Mouse (Mus musculus): ENCODE data around the gene Stat6. TPM values are rescaled to one million over a fixed set of nuclear protein-coding genes. Genes with fewer than 3 reads are reported as not detected.

Stat6 gene
- polyA plus RNA-seq, 1 experiment from 2014 or later, result 37.7 TPM

DNA sequence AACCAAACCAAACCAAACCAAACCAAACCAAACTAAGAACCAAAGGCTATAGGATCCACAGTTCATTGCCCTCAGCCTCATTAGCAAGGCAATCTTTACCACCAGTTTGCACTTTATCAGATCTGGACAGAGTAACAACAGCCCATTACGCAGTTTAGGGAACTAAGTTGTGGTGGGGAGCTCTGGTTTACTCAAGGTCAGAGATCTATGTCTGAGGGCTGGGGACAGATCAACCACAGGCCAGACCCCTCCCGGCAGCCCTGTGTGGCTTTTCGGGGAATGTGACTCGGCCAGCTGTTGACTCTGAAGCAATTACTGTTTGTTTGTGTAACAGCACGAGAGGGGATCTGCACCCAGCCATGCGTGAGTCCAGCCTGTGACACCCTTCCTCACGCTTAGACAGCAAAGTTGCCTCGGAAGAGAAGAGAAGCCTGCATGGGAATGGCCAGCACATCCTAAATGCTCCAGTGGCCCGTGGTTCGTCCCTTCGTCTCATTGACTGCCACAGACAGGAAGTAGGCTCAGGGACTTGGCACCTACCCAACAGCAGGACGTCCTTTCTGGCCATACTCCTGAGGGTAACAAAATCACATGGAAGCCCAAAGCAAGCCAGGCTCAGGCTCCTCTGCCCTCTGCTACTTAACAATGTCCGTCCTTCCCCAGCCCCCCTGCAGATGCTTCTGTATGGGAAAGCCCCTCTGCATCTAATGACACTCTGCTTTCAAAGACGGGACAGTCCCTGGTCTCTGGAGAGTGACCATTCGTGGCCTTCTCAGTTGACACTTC lies 38.1 kb upstream of the Stat6 start:
- Histone ChIP-seq H3K27me3 (replicated peaks) (no peaks in the 10 kb centered on the region), H3K36me3 (peaks cover 14% of the 10 kb centered on the region), H3K27ac (peak overlapping the region; percentile 89), H3K4me2 (replicated peaks) (peak overlapping the region; percentile 43; the same call in 1 of the 2 replicates), H3K9ac (no peak overlapping the region; the same call in 1 of the 2 replicates), H3K4me3 (replicated peaks) (no peak overlapping the region), H3K4me1 (replicated peaks) (peaks cover 59% of the 10 kb centered on the region), H3K9me3 (no peaks in the 10 kb centered on the region)
- ATAC-seq, result no peak
- WGBS, result 27% methylated on average over 15 of the region's 15 CpGs

DNA sequence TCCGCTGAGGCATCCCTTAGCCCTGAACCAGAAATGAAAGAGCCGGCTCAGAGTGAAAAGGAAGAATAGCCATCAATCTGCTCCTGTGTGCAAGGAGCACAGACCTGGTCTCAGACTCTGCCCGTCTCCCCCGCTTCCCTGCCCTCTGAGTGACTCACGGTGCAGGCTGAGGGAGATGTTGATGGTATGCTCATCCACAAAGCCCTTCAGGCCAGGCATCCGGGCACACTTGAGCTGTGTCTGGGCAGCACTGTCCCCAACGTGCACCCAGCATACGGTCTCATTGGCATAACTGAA lies 37.6 kb upstream of the Stat6 start:
- Histone ChIP-seq H3K4me3 (replicated peaks) (no peak overlapping the region), H3K27me3 (replicated peaks) (no peaks in the 10 kb centered on the region), H3K27ac (peak overlapping the region; percentile 89), H3K36me3 (peaks cover 16% of the 10 kb centered on the region), H3K4me1 (replicated peaks) (peaks cover 59% of the 10 kb centered on the region), H3K4me2 (replicated peaks) (0 out of 2 replicates have a peak overlapping the region, but pooled peaks have one; percentile 9), H3K9ac (no peak overlapping the region), H3K9me3 (no peaks in the 10 kb centered on the region)
- no peak for ATAC-seq
- 68% methylated on average over 8 of the region's 8 CpGs for WGBS

DNA sequence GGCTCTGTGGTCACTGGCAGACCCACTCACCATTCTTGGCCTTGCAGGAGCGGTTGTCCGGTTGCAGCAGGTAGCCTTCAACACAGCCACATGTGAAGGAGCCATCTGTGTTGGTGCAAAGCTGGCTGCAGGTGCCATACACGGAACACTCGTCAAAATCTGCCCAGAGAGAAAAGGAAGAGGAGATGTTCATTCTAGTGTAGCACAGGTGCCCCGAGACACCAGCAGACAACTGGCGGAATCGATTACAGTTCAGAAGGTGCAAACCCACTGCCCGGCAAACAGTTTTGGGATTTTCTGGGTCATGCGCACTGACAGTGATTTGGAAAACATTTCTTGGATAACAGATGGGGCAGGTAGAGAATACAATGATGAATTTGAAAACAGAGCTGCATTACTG lies 37.0 kb upstream of the Stat6 start:
- no peaks in the 10 kb centered on the region for H3K9me3 ChIP-seq
- H3K9ac ChIP-seq, result no peak overlapping the region
- H3K36me3 ChIP-seq, result peaks cover 21% of the 10 kb centered on the region

DNA sequence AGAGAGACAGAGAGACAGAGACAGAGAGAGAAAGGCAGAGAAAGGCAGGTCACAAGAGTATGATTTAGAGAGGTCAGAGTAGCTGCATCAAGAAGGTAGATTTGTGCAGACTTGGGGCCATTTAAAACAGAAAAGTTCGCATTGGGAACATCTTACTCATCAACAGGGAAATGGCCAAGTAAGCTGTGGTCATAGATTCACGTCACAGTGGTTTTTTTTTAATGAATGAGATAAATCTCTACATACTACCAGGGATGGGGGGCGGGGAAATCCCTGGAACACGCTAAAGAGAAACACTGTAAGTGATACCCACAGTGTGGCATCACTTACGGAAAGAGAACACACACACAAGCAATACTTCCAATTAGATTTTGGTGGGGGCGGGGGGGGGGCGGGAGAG lies 35.7 kb upstream of the Stat6 start:
- H3K27ac ChIP-seq, result no peak overlapping the region
- peaks cover 26% of the 10 kb centered on the region for H3K36me3 ChIP-seq
- WGBS, result 86% methylated on average over 7 of the region's 7 CpGs
- no peaks in the 10 kb centered on the region for H3K9me3 ChIP-seq
- ATAC-seq, result no peak
- no peak overlapping the region for H3K9ac ChIP-seq
- H3K4me1 ChIP-seq (replicated peaks), result peaks cover 54% of the 10 kb centered on the region
- no peak overlapping the region for H3K4me3 ChIP-seq (replicated peaks)
- H3K4me2 ChIP-seq (replicated peaks), result no peak overlapping the region
- H3K27me3 ChIP-seq (replicated peaks), result no peaks in the 10 kb centered on the region

More for the DNA sequence above, 37.0 kb upstream of the Stat6 start:
- Histone ChIP-seq H3K27me3 (replicated peaks) (no peaks in the 10 kb centered on the region), H3K4me2 (replicated peaks) (no peak overlapping the region), H3K4me1 (replicated peaks) (peaks cover 55% of the 10 kb centered on the region), H3K4me3 (replicated peaks) (no peak overlapping the region), H3K27ac (0 out of 2 replicates have a peak overlapping the region, but pooled peaks have one; percentile 89)
- WGBS, result 94% methylated on average over 9 of the region's 9 CpGs
- no peak for ATAC-seq

DNA sequence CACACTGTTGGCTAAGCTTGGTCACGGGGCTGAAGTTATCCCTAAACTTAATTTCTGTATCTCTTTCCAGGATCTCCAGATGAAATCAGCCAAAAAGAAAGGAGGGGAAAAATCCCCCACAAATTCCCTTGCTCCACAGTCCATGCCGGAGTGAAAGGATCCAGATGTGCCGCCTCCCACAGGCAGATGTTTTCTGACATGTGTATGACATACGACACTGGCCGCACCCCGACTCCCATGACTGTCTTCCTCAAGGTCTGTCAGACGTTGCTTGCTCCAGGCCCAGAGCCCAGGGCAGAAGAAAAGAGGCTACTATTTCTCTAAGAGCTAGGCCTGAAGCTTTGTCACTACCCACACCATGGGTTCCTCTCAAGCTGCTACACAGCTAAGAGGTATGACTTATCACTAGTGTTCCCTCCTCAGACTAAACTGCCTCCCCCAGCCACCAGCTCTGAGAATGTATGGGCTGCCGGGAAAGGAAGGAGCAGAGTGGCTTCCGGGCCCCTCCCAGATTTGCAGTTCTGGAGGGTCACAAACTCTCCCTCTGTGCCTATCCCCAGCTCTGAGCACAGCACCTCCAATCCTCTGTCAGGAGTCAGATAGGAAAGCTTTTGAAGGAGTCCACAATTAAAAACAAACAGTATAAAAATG lies 33.2 kb upstream of the Stat6 start:
- H3K9ac ChIP-seq, result 0 out of 2 replicates have a peak overlapping the region, but pooled peaks have one; percentile 3
- no peaks in the 10 kb centered on the region for H3K27me3 ChIP-seq (replicated peaks)
- WGBS, result 30% methylated on average over 9 of the region's 9 CpGs
- peaks cover 55% of the 10 kb centered on the region for H3K4me1 ChIP-seq (replicated peaks)
- peak overlapping the region; percentile 17; the same call in 1 of the 2 replicates for H3K4me2 ChIP-seq (replicated peaks)
- peak; percentile 61; the same call in 1 of the 2 replicates for ATAC-seq
- peak overlapping the region; percentile 76 for H3K27ac ChIP-seq
- H3K9me3 ChIP-seq, result no peaks in the 10 kb centered on the region
- no peak overlapping the region for H3K4me3 ChIP-seq (replicated peaks)
- H3K36me3 ChIP-seq, result peaks cover 29% of the 10 kb centered on the region

DNA sequence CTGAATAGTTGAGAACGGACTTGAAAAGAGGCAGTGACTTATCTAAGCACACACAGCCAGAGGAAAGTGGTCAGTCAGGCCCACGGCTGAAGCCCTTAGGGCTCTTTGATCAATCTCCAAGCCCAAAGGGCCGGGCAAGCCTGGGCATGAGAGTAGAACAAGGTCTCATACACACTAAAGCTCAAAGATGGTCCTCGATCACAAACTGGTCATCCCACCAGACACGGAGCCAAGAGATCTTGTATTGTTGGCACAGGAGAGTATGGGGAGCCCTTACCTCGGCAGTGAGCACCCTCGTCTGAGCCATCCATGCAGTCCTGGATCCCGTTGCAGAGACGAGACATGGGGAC lies 32.7 kb upstream of the Stat6 start:
- Histone ChIP-seq H3K9me3 (no peaks in the 10 kb centered on the region), H3K27ac (peak overlapping the region; percentile 76), H3K4me1 (replicated peaks) (peaks cover 55% of the 10 kb centered on the region), H3K9ac (no peak overlapping the region), H3K4me3 (replicated peaks) (no peak overlapping the region), H3K4me2 (replicated peaks) (0 out of 2 replicates have a peak overlapping the region, but pooled peaks have one; percentile 17), H3K36me3 (peaks cover 26% of the 10 kb centered on the region), H3K27me3 (replicated peaks) (no peaks in the 10 kb centered on the region)
- 83% methylated on average over 9 of the region's 9 CpGs for WGBS
- ATAC-seq, result no peak

DNA sequence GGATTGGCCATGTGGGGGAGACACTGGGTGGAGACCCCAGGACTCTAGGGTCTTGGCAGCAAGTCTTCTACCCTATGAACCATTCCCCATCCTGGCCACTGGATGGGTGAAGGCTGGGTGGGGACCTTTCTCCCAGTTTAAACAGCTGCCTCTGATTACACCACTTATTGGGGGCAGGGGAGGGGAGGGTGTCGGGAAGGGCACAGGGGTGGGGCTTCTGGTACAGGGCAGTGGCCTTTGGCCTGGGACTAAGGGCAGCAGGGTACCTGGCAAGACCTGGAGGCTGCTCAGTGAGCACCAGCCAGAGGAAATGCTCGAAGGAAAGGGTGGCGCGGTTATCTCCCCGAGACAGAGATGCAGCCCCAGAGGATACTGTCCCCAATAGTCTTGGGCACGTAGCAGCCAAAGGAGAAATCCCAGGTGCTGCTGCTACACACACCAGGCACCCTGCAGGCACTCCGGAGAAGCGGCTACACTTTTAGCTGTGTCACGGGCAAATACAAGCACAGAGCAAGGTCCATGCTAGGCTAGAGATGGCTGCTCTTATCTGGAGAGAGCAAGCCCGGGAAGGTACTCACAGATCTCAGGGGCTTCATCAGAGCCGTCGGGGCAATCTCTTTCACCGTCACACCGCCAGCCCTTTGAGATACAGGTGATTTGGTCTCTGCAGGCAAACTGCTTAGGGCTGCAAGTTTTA lies 30.6 kb upstream of the Stat6 start:
- no peaks in the 10 kb centered on the region for H3K27me3 ChIP-seq (replicated peaks)
- no peak overlapping the region for H3K4me3 ChIP-seq (replicated peaks)
- H3K4me1 ChIP-seq (replicated peaks), result peaks cover 68% of the 10 kb centered on the region
- peak overlapping the region; percentile 48; the same call in 1 of the 2 replicates for H3K27ac ChIP-seq
- ATAC-seq, result peak; percentile 57
- no peak overlapping the region for H3K9ac ChIP-seq
- no peaks in the 10 kb centered on the region for H3K9me3 ChIP-seq
- no peak overlapping the region; the same call in 1 of the 2 replicates for H3K4me2 ChIP-seq (replicated peaks)
- 73% methylated on average over 14 of the region's 14 CpGs for WGBS
- peaks cover 22% of the 10 kb centered on the region for H3K36me3 ChIP-seq

DNA sequence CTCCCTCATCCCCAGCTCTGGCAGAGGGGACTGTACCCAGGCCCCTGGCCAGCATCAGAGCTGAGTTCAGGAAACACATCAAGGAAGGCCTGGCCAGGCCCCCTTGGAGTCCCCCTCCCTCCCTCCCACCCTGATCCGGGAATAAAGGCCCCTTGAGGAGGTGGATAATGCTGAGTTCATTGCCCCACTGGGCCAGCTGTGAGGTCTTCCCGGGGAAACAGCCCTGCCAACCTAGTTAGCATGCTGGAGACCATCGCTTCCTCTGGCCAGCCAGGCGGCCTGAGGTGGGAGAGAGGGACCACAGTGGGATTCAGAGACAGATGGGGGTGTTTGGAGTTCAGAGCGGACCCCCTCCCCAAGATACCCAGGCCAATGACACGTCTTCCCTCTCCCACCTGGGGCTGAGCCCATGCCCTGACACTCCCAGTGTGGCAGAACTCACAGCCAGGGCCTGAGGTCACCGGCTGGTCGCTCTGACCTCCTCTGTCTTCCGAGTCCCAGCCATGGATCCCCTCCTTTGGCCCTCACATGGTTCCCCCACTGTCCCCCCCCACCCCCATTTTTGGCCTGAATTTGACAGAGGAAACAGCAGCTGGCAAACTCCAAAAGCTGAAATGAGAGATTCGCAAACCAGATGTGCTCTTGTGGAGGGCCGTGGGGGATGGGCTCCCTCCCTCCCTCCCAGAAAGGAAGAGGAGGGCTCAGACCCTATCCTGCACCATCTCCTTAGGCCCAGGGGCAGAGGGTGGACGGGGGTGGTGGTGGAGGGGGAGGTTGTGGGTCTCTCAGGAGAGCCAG lies 28.4 kb upstream of the Stat6 start:
- 0 out of 2 replicates have a peak overlapping the region, but pooled peaks have one; percentile 8 for H3K4me3 ChIP-seq (replicated peaks)
- peak overlapping the region; percentile 32; the same call in 1 of the 2 replicates for H3K9ac ChIP-seq
- H3K27ac ChIP-seq, result peak overlapping the region; percentile 76
- WGBS, result 40% methylated on average over 12 of the region's 12 CpGs
- H3K27me3 ChIP-seq (replicated peaks), result no peaks in the 10 kb centered on the region
- H3K4me2 ChIP-seq (replicated peaks), result peak overlapping the region; percentile 45
- no peaks in the 10 kb centered on the region for H3K9me3 ChIP-seq
- 0 out of 2 replicates have a peak, but pooled peaks have one; percentile 24 for ATAC-seq
- H3K36me3 ChIP-seq, result peaks cover 17% of the 10 kb centered on the region
- H3K4me1 ChIP-seq (replicated peaks), result peaks cover 82% of the 10 kb centered on the region

DNA sequence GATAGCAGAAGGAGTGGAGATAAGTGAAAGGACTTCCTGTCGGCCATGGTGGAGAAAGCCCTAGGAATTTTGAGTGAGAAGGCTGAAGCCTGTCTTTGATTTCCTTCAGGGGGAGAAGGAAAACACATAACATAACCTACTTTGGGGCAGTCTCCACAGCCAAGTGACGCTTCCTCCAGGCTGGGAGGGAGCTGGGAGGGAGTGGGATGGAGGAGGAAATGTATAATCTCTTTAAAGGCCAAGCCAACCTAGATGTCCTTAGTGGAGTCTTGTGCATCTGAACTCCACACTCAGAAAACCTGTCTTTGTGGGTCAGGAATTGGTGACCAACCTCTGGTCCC lies 27.8 kb upstream of the Stat6 start:
- Histone ChIP-seq H3K4me1 (replicated peaks) (peaks cover 82% of the 10 kb centered on the region), H3K36me3 (peaks cover 16% of the 10 kb centered on the region), H3K4me2 (replicated peaks) (peak overlapping the region; percentile 45), H3K9me3 (no peaks in the 10 kb centered on the region), H3K27ac (peak overlapping the region; percentile 76), H3K9ac (no peak overlapping the region), H3K4me3 (replicated peaks) (no peak overlapping the region), H3K27me3 (replicated peaks) (no peaks in the 10 kb centered on the region)
- ATAC-seq, result no peak
- 39% methylated on average over 2 of the region's 2 CpGs for WGBS

DNA sequence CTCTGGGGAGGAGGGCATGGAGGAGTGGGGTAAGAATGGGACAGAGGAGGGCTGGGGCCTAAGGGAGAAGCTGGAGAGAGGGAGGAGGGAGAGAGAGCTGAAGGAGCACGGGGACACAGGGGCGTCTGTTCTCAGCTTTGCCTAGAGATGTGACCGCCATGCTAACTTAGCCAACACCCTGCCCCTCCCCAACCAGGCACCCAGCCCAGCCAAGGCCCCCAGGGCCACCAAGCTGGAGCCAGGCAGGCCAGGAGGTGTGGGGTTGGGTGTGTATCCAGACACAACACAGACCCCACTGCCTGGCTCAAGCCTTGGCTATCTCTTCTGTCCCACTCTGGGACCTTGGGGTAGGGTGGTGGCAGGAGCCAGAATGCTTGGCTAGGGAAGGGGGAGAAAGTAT lies 27.2 kb upstream of the Stat6 start:
- WGBS, result 49% methylated on average over 3 of the region's 3 CpGs

DNA sequence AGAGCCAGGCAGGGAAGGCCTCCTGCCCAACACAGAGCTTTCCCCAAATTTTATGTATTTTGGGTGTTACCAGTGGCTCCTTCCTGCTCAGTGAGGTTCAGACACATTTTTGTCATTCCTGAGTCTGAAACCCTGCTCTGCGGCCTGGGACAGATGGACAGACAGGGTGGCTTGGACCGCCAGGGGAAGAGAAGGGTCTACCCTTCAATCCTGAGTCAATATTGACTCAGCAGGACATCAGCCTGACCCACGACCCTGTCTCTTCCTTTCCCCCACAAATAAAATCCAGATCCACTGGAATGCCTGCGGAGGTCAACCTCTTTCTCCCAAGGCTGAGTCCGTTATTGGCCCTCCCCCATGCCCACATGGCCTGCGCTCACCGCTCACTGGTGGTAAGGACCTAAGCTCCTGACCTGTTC lies 26.5 kb upstream of the Stat6 start:
- Histone ChIP-seq H3K9me3 (no peaks in the 10 kb centered on the region), H3K27ac (peak overlapping the region; percentile 76), H3K4me2 (replicated peaks) (peak overlapping the region; percentile 19; the same call in 1 of the 2 replicates), H3K4me1 (replicated peaks) (peaks cover 78% of the 10 kb centered on the region), H3K36me3 (peaks cover 9% of the 10 kb centered on the region), H3K9ac (no peak overlapping the region), H3K27me3 (replicated peaks) (no peaks in the 10 kb centered on the region), H3K4me3 (replicated peaks) (no peak overlapping the region)
- ATAC-seq, result no peak
- WGBS, result 56% methylated on average over 7 of the region's 7 CpGs

More for the DNA sequence above, 27.2 kb upstream of the Stat6 start:
- Histone ChIP-seq H3K4me1 (replicated peaks) (peaks cover 78% of the 10 kb centered on the region), H3K4me2 (replicated peaks) (peak overlapping the region; percentile 45; the same call in 1 of the 2 replicates), H3K4me3 (replicated peaks) (no peak overlapping the region), H3K9me3 (no peaks in the 10 kb centered on the region), H3K27ac (peak overlapping the region; percentile 76), H3K36me3 (peaks cover 10% of the 10 kb centered on the region), H3K27me3 (replicated peaks) (no peaks in the 10 kb centered on the region), H3K9ac (no peak overlapping the region; the same call in 1 of the 2 replicates)
- no peak for ATAC-seq
